Mouse (Mus musculus) adipocyte (in vitro differentiated cells): ENCODE data around the gene Mlip.
"Not testable (repeated sequence)": the region's sequence is repeated elsewhere in the genome, so short reads cannot be mapped to it uniquely, and the experiment has no call there.

Experiments
- DNase-seq: peaks from one replicate; pipeline ENCODE4 v3.0.0-alpha.2; 2016; ENCODE audit warnings: low spot score

The Mlip gene

GRCm38 (mm10) chr9:77352432-77353175, at the start of gene Mlip:
Gene Mlip, minus strand, starts transcription at chr9:77352969.
- DNase-seq, result no peak

DNA sequence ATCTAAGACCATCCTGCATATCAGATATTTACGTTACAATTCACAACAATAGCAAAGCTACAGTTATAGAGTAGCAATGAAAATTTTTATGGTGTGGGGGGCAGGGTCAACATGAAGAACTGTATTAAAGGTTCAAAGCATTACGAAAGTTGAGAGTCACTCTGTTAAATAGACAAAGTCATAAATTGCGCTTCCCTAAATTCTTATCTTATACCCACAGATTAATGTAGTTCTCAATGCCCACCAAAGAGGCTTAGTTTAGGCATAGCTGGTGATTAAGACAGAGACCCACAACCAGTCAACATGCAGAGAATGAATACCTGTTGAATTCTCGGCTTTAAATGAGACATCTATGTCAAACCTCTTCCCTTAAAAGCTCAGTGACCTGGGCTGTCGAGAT, 47.0 kb upstream of the Mlip start:
- DNase-seq, result no peak

DNA sequence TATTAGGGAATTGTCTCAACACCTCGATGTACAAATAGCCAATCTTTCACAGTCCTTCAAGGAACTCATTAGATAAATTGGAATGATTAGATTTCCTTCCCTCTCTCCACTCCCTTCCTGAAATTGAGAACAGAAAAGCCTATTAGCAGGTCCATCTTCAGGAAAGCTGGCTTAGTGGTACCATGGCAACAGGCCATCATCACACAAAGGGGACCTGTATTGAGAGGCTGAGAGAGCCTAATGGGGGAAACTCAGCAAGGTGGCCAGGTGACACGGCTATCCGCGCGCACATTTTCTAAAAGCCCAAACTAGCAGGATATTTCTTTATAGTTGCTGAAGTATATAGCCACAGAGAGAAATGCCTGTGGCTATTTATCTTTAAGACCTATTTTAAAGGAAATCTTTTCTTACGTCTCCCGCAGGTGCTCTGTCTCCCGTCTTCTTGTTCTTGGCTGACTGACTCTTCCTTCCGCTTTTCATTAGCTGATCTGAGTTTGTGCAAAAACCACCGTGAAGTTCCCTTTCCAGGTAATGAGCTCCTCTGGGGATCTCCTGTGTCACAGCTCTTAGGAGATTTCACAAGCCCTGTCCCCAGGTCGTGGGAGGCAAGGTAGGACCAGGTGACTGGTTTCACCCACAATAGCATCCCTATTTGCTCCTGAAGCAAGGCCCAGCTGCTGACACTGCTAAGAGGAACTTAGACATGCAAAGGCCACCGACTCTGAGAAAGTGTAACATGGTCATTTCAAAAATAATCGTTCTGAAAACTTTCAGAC, 46.3 kb upstream of the Mlip start:
- no peak for DNase-seq

- no peak for DNase-seq
Measured at GRCm38 (mm10) chr9:77397027-77397426, 44.3 kb upstream of the Mlip start.

DNA sequence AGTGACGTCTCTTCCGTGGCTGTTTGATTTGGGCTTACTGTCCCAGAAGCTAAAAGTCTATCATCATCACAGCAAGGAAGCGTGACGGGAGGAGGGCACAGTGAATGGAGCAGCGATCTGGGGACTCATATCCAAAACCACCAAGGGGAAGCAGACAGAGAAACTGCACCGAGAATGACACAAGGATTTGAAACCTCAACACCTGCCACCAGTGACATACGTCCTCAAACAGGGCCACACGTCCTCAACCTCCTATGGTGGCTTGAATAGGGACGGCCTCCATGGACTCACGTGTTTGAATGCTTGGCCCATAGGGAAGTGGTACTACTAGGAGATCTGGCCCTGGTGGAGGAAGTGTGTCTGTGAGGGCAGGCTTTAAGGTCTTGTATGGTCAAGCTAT, 38.5 kb upstream of the Mlip start:
- no peak for DNase-seq

DNA sequence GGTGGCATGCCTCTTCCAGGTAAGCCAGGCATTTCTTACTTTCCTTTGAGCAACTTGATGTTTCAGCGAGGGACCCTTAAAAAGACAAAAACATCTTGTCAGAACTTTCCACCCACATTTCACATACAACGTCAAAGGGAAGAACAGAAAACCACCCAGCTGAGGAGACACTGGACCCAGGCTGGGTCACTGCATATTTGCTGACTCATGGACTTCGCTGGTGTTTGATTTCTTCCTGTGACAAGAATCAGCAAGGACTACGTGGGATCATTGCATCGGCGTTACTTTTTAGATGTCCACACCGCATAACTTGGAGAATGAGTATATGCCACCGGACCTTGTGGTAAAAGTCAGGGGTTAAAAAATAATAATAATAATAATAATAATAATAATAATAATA, 36.2 kb upstream of the Mlip start:
- DNase-seq, result no peak

- DNase-seq, result peak; percentile 21
Measured at GRCm38 (mm10) chr9:77386751-77387150, 34.0 kb upstream of the Mlip start.

GRCm38 (mm10) chr9:77385611-77386010, 32.8 kb upstream of the Mlip start:
- no peak for DNase-seq

GRCm38 (mm10) chr9:77384651-77385050, 31.9 kb upstream of the Mlip start:
- DNase-seq, result no peak

GRCm38 (mm10) chr9:77383951-77384350, 31.2 kb upstream of the Mlip start:
- DNase-seq, result no peak

GRCm38 (mm10) chr9:77382514-77382913, 29.7 kb upstream of the Mlip start:
- no peak for DNase-seq

DNA sequence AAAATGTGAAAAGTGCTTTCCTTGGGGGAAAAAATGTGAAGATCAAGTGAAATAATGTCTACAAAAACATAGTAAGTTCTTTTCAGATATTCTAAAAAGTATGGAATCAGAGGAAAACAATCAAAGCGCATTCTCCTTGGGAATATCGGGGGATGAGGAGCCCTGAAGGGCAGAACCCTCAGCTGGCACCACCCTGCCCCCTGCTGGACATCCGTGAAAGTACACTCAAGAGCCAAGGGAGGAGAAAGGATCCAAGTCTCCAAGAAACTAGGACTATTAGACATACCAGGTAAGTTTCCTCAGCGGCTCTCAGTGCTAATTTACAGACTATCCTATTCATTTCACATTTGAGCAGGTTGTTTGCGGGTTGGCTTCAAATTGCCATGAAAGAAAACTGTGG, 28.8 kb upstream of the Mlip start:
- DNase-seq, result peak; percentile 51

- DNase-seq, result peak; percentile 32
Measured at GRCm38 (mm10) chr9:77379625-77380024, 26.9 kb upstream of the Mlip start.

DNA sequence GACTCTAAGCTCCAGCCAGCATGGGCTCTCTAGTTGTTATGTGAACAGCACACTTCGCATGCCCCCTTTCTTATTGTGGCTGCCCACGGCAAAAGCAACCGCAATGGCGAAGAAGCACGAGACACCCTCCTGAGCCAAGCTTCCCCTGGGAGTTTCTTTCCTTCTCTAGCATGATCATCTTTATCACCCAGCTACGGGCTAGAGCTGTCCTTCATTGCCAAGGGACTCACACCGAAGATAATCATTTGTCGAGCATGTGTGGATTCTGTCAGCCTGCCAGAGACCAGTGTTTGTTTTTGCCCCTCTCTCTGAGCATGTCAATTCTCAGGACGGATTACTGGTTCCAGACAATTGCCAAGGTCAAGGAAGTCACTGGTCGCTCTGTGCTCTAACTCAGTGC, 24.9 kb upstream of the Mlip start:
- no peak for DNase-seq

GRCm38 (mm10) chr9:77377082-77377481, 24.3 kb upstream of the Mlip start:
- DNase-seq, result peak; percentile 5

DNA sequence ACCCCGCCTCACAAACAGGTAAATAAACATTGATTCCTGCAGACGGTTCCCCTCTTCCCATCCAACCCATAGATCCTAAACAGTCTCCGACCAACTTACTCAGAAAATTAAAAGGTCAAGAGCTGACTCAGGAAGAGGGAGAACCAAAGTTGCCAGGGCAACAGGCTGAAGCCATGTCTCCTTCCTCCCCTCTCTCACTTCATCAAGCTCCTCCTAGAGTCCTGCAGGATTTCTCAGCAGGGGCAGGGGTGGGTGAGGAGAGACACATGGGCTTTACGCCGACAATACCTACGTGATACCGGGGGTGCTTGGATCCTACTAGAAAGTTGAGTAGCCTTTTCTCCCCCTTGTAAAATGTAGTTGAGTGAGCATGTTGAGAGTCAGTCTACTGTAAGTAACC, 23.8 kb upstream of the Mlip start:
- DNase-seq, result no peak

DNA sequence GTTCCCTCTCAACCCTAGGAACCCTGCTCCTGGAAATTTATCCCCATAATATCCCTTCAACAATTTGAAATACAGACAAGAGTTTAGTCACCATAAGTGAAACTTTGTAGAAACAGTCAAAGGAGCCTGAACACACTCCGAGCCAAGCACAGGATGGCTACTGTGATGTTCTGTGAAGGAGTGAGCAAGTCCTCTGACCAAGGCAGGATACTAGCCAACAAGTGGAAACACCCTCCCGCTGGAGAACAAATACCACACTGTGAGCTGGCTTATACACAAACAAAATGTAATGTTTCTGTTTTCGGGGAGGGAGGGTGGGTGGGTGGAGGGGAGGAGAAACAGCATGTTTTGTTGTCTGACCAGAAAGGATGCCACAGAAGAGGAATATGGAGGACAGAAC, 17.9 kb upstream of the Mlip start:
- no peak for DNase-seq

DNA sequence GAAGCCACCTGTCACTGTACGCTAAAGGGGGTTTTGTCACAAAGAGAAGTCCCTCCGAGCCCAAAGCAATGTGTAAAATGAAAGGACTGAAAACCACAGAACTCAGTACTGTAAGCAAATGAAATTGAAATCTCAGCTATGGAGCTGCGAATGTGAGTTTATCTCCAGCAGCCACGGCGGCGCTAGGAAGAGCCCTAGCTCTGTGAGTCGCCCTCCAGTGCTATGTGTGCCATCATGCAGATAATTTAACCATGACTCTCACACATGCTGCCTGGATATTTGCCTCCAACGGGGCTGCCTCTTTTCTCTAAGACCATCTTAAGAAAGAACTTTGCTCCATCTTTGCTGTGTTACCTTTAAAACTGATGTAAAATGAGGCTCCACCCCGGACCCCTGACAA, 16.5 kb upstream of the Mlip start:
- DNase-seq, result no peak

GRCm38 (mm10) chr9:77364681-77365080, 11.9 kb upstream of the Mlip start:
- DNase-seq, result not testable (repeated sequence)

GRCm38 (mm10) chr9:77362906-77363305, 10.1 kb upstream of the Mlip start:
- DNase-seq, result no peak

GRCm38 (mm10) chr9:77360654-77361053, 7.9 kb upstream of the Mlip start:
- no peak for DNase-seq

DNA sequence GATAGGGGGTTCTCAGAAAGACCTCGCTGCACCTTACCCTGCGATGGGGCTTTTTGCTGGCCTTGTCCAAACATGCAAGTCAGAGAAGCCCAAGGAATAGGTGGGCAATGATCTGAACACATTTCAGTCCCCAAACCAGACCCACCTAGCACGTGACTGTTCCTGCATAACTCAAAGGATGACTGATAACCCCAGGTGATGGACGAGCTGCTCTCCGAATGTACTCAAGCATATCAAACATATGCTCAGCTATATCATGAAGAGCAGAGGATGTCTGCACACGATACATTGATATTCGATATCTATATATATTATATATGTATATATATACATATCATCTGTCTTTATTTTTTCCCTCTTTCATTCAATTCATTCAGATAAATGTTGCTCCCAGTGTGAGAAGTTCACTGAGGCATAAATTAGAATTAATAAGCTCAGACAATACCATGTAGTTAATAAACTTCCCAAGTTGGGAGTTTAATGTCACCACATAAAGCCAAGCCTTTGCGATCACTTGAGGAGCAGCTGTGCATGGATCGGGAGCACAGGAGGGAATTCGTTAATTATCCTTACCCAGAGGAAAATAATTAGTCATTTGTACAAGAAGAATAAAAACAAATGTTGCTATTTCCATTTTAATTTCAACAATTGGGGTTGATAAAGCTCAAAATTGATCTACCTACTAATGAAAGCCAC, 6.7 kb upstream of the Mlip start:
- DNase-seq, result no peak

GRCm38 (mm10) chr9:77353942-77354341, 1.2 kb upstream of the Mlip start:
- DNase-seq, result no peak
